In genomic region chr3:11007363-11007762, GRCm38 (mm10) we compare ENCODE assay signal across 19 mouse cellular contexts.
"Had no signal": no experiment of that assay in that cellular context is flagged by ENCODE, and none has a peak within 500 bp of the region (broad histone marks: within the 10 kb centered on the region; RNA-seq: fewer than 3 reads in every experiment).

No protein-coding gene starts in this region.

- H3K4me3 ChIP-seq: limb, embryonic 12.5 days; limb, embryonic 15.5 days; myocyte had no signal

- H3K9me3 ChIP-seq: limb, embryonic 12.5 days; limb, embryonic 15.5 days had no signal

- DNase-seq: kidney, adult 18-20 months; kidney, adult 9 months; kidney, postnatal 14 days; kidney, postnatal 4 days; left cerebral cortex, postnatal 4 days; liver, postnatal 0 days; lung, embryonic 14.5 days; thymus, adult 2 months; thymus, postnatal 14 days; thymus, postnatal 4 days had no signal

- H3K27me3 ChIP-seq: limb, embryonic 12.5 days; limb, embryonic 15.5 days had no signal

- H3K4me2 ChIP-seq: limb, embryonic 12.5 days; limb, embryonic 15.5 days; liver, embryonic 11.5 days; lung, embryonic 14.5 days had no signal

- H3K4me1 ChIP-seq: limb, embryonic 12.5 days; limb, embryonic 15.5 days had no signal

- H3K36me3 ChIP-seq: limb, embryonic 12.5 days; limb, embryonic 15.5 days had no signal

- H3K27ac ChIP-seq: limb, embryonic 12.5 days; limb, embryonic 15.5 days; liver, embryonic 14.5 days; macrophage; stomach, postnatal 0 days had no signal

- H3K9ac ChIP-seq: limb, embryonic 12.5 days; limb, embryonic 15.5 days; liver, embryonic 14.5 days; liver, postnatal 0 days; lung, embryonic 14.5 days had no signal

- ATAC-seq: intestine, embryonic 16.5 days; liver, postnatal 0 days; lung, postnatal 0 days had no signal
